In genomic region chr19:19848152-19848551, GRCm38 (mm10) we compare ENCODE assay signal across 19 mouse cellular contexts.
"Had no signal": no experiment of that assay in that cellular context is flagged by ENCODE, and none has a peak within 500 bp of the region (broad histone marks: within the 10 kb centered on the region; RNA-seq: fewer than 3 reads in every experiment).

No protein-coding gene starts in this region.

- H3K4me1 ChIP-seq: limb, embryonic 12.5 days; limb, embryonic 15.5 days; liver, embryonic 12.5 days; liver, embryonic 15.5 days; lung, embryonic 15.5 days; megakaryocyte, embryonic 14.5 days; midbrain, embryonic 10.5 days; midbrain, embryonic 13.5 days; neural tube, embryonic 12.5 days; neural tube, embryonic 15.5 days had no signal

- H3K4me2 ChIP-seq: limb, embryonic 12.5 days; limb, embryonic 15.5 days; liver, embryonic 12.5 days; liver, embryonic 15.5 days; lung, embryonic 15.5 days; midbrain, embryonic 13.5 days; neural tube, embryonic 12.5 days; neural tube, embryonic 15.5 days had no signal

- ATAC-seq: liver, embryonic 12.5 days; midbrain, embryonic 13.5 days had no signal

- H3K9ac ChIP-seq: limb, embryonic 12.5 days; limb, embryonic 15.5 days; liver, embryonic 12.5 days; liver, embryonic 15.5 days; lung, embryonic 15.5 days; midbrain, embryonic 13.5 days; neural tube, embryonic 12.5 days; neural tube, embryonic 15.5 days had no signal

- H3K36me3 ChIP-seq: limb, embryonic 12.5 days; limb, embryonic 15.5 days; liver, embryonic 12.5 days; liver, embryonic 15.5 days; lung, embryonic 15.5 days; midbrain, embryonic 10.5 days; midbrain, embryonic 13.5 days; neural tube, embryonic 12.5 days; neural tube, embryonic 15.5 days had no signal

- DNase-seq: kidney, adult 2 months; kidney, postnatal 10 days; kidney, postnatal 4 days; left cerebral cortex, postnatal 4 days; lung, adult 18-20 months; lung, postnatal 10 days; lung, postnatal 36 days; thymus, adult 18-20 months; thymus, postnatal 36 days had no signal

- H3K27me3 ChIP-seq: limb, embryonic 12.5 days; limb, embryonic 15.5 days; liver, embryonic 12.5 days; liver, embryonic 15.5 days; lung, embryonic 15.5 days; megakaryocyte, embryonic 14.5 days; midbrain, embryonic 13.5 days; neural tube, embryonic 12.5 days; neural tube, embryonic 15.5 days had no signal

- H3K4me3 ChIP-seq: limb, embryonic 12.5 days; limb, embryonic 15.5 days; liver, embryonic 12.5 days; liver, embryonic 15.5 days; lung, embryonic 15.5 days; megakaryocyte, embryonic 14.5 days; midbrain, embryonic 10.5 days; midbrain, embryonic 13.5 days; neural tube, embryonic 12.5 days; neural tube, embryonic 15.5 days had no signal

- H3K27ac ChIP-seq: limb, embryonic 12.5 days; limb, embryonic 15.5 days; liver, embryonic 12.5 days; liver, embryonic 15.5 days; lung, embryonic 15.5 days; midbrain, embryonic 10.5 days; midbrain, embryonic 13.5 days; neural tube, embryonic 12.5 days; neural tube, embryonic 15.5 days had no signal

- H3K9me3 ChIP-seq: limb, embryonic 12.5 days; limb, embryonic 15.5 days; liver, embryonic 12.5 days; liver, embryonic 15.5 days; lung, embryonic 15.5 days; megakaryocyte, embryonic 14.5 days; midbrain, embryonic 10.5 days; midbrain, embryonic 13.5 days; neural tube, embryonic 12.5 days; neural tube, embryonic 15.5 days had no signal
